Mouse (Mus musculus) skeletal muscle tissue, adult 2 months (tissue): ENCODE measurements at regions not wholly inside any gene's neighbourhood (a gene's known extent, or its start where the extent isn't known, plus 50 kb on each side); places are given as distances from the start of the nearest gene placed in this dataset.
A peak's percentile ranks its signal among the peaks of the same experiment; 100 is the strongest.

ENCODE experiments used
- DNase-seq: peaks from one replicate; pipeline ENCODE4 v3.0.0-alpha.2; 2012; ENCODE audit warnings: low read depth, low spot score

GRCm38 (mm10) chr10:17548629-17549580 lies 174.1 kb upstream of the Cited2 start:
- DNase-seq = no peak

GRCm38 (mm10) chr10:17549711-17550637 lies 173.0 kb upstream of the Cited2 start:
- no peak for DNase-seq

GRCm38 (mm10) chr10:17550638-17551013 lies 172.4 kb upstream of the Cited2 start:
- no peak for DNase-seq

GRCm38 (mm10) chr10:17551869-17552268 lies 171.1 kb upstream of the Cited2 start:
- no peak for DNase-seq

GRCm38 (mm10) chr10:17552277-17552676 lies 170.7 kb upstream of the Cited2 start:
- DNase-seq = no peak

- no peak for DNase-seq
These were observed 166.6 kb upstream of the Cited2 start for GRCm38 (mm10) chr10:17556391-17556790.

GRCm38 (mm10) chr10:17559370-17559955 lies 163.6 kb upstream of the Cited2 start:
- DNase-seq = no peak

- no peak for DNase-seq
These were observed 163.0 kb upstream of the Cited2 start for GRCm38 (mm10) chr10:17559980-17560379.

- DNase-seq = no peak
These were observed 161.6 kb upstream of the Cited2 start for GRCm38 (mm10) chr10:17561466-17561865.

GRCm38 (mm10) chr10:17561977-17562376 lies 161.0 kb upstream of the Cited2 start:
- DNase-seq = no peak

GRCm38 (mm10) chr10:17562410-17563350 lies 160.3 kb upstream of the Cited2 start:
- DNase-seq = no peak

GRCm38 (mm10) chr10:17563351-17563749 lies 159.7 kb upstream of the Cited2 start:
- DNase-seq = no peak

- DNase-seq = no peak
These were observed 158.0 kb upstream of the Cited2 start for GRCm38 (mm10) chr10:17564895-17565620.

GRCm38 (mm10) chr10:17566975-17567374 lies 156.0 kb upstream of the Cited2 start:
- no peak for DNase-seq

- DNase-seq = peak; percentile 20
These were observed 155.4 kb upstream of the Cited2 start for GRCm38 (mm10) chr10:17567631-17568030.

GRCm38 (mm10) chr10:17569577-17570113 lies 153.4 kb upstream of the Cited2 start:
- no peak for DNase-seq

- no peak for DNase-seq
These were observed 148.1 kb upstream of the Cited2 start for GRCm38 (mm10) chr10:17574894-17575293.

GRCm38 (mm10) chr10:17575448-17576332 lies 147.3 kb upstream of the Cited2 start:
- DNase-seq = no peak

- DNase-seq = no peak
These were observed 146.7 kb upstream of the Cited2 start for GRCm38 (mm10) chr10:17576333-17576750.
